Mouse (Mus musculus) brain, embryonic 14.5 days (tissue): ENCODE results near the gene Slfn8.

ENCODE experiments used
- CTCF ChIP-seq: fragments of 200-500 bp; IDR thresholded peaks from 2 replicates; pipeline ENCODE4 v1.5.1; 2012; ENCODE audit warnings: inconsistent platforms, mild to moderate bottlenecking, moderate library complexity, borderline replicate concordance; ENCODE audit not compliant: insufficient read depth, insufficient read length; ENCODE audit errors: extremely low read depth
- POLR2A ChIP-seq: fragments of 200-500 bp; IDR thresholded peaks from 2 replicates; pipeline ENCODE4 v1.6.1; 2012; ENCODE audit warnings: mild to moderate bottlenecking, inconsistent platforms, borderline replicate concordance; ENCODE audit not compliant: poor library complexity, insufficient read depth, insufficient read length, severe bottlenecking; ENCODE audit errors: extremely low read depth

DNA sequence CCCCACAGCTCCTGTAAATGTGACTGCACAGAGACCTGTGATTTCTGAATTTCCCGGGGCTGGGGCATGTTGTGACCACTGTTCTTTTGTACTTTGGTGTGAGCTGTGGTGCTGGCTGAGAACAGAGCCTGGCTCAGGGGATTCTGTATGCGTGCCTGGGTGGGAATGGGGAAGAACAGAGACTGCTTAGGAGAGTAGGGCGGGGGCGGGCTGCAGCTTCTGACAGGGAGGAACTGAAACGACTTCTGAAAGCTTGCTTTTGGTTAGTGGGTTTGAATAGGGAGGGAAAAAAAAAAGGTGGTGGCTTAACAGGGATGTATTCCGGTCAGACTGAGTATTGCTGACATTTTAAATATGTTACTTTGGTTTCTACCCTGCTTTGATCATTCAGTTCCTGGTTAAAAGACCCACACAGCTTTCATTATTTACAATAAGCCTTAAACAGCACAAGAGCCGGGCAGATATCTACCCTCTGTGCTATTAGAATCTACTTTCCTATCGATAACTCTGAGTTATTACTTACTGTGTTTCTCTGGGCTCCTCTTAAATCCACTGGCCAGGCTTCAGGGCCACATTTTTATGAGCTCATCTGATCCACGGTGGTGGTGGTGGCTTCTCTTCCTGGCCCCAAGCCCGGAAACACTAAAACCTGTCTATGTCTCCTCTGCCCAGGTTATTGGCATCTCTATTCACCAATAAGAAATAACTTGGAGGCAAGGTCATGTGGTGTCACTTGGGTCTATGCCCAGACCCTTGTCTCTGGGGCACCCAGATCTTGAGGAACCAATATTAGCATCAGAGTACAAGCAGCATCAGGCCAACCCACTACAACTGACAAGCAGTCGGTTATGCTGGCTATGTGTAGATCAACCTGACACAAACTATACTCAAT, 46.3 kb upstream of the Slfn8 start:
- no peak for TF ChIP-seq CTCF
- TF ChIP-seq POLR2A: no peak
